Mouse (Mus musculus) liver, postnatal 0 days (tissue): ENCODE data around the gene Rbbp8nl. TPM values are rescaled to one million over a fixed set of nuclear protein-coding genes. Genes with fewer than 3 reads are reported as not detected.

ENCODE experiments used
- ATAC-seq: fragments of 200-750 bp; cut with Nextera tagmentation; 2 replicates; pipeline ENCODE4 v1.8.0; 2017; ENCODE audit warnings: mild to moderate bottlenecking, moderate library complexity
- DNase-seq: peaks from one replicate; pipeline ENCODE4 v3.0.0-alpha.2; 2016
- H3K27ac ChIP-seq: fragments of 300-500 bp; sonication (generic); 2 replicates; pipeline ENCODE4 v1.5.1; 2014; ENCODE audit warnings: antibody characterized with exemption, moderate library complexity, mild to moderate bottlenecking, low read depth
- H3K27me3 ChIP-seq: fragments of 300-500 bp; sonication (generic); 2 replicates; pipeline ENCODE4 v1.6.1; 2014; ENCODE audit warnings: low read length, control low read depth, mixed read lengths; ENCODE audit not compliant: insufficient read depth
- H3K36me3 ChIP-seq: fragments of 300-500 bp; sonication (generic); replicated peaks from 2 replicates; pipeline ENCODE4 v1.6.1; 2014; ENCODE audit warnings: mild to moderate bottlenecking, control low read depth, low read length, moderate library complexity, mixed read lengths; ENCODE audit not compliant: insufficient read depth
- H3K4me1 ChIP-seq: fragments of 300-500 bp; sonication (generic); 2 replicates; pipeline ENCODE4 v1.6.1; 2014; ENCODE audit warnings: antibody characterized with exemption, mild to moderate bottlenecking, control low read depth; ENCODE audit not compliant: insufficient read depth
- H3K4me2 ChIP-seq: fragments of 300-500 bp; sonication (generic); 2 replicates; pipeline ENCODE4 v1.6.1; 2014; ENCODE audit warnings: low read depth, mild to moderate bottlenecking, low read length, moderate library complexity, mixed read lengths
- H3K4me3 ChIP-seq: fragments of 300-500 bp; sonication (generic); 2 replicates; pipeline ENCODE4 v1.5.1; 2014; ENCODE audit warnings: low read depth, low read length
- H3K9ac ChIP-seq: fragments of 300-500 bp; sonication (generic); replicated peaks from 2 replicates; pipeline ENCODE4 v1.6.1; 2014; ENCODE audit warnings: mild to moderate bottlenecking, moderate library complexity
- H3K9me3 ChIP-seq: fragments of 300-500 bp; sonication (generic); 2 replicates; pipeline ENCODE4 v1.6.1; 2016; ENCODE audit warnings: mild to moderate bottlenecking, control low read depth, low read length, mixed read lengths
- CTCF ChIP-seq: sonication (generic); IDR thresholded peaks from 2 replicates; pipeline ENCODE4 v1.5.1; 2016; ENCODE audit warnings: antibody characterized with exemption, low read depth
- EP300 ChIP-seq: IDR thresholded peaks from 2 replicates; pipeline ENCODE4 v1.6.1; 2016; ENCODE audit warnings: antibody characterized with exemption, low read depth, mild to moderate bottlenecking
- WGBS: fragments of 180-500 bp; shearing (Covaris S2); extraction: QIAGEN DNeasy Blood & Tissue Kit; methylation state at CpG from one replicate; pipeline ENCODE4 v1.1.7; 2014; ENCODE audit not compliant: insufficient replicate concordance; 5-methylcytosine and 5-hydroxymethylcytosine counted together
- polyA plus RNA-seq: library from polyadenylated mRNA; unstranded; fragments of >200 nt; fragmentation: Nextera tagmentation; extraction: Ambion mirVana; gene quantifications from 2 replicates; pipeline ENCODE4 v1.2.1, GENCODE M21; 2015

Rbbp8nl gene
- polyA plus RNA-seq, 1 experiment from 2014 or later, result not detected

DNA sequence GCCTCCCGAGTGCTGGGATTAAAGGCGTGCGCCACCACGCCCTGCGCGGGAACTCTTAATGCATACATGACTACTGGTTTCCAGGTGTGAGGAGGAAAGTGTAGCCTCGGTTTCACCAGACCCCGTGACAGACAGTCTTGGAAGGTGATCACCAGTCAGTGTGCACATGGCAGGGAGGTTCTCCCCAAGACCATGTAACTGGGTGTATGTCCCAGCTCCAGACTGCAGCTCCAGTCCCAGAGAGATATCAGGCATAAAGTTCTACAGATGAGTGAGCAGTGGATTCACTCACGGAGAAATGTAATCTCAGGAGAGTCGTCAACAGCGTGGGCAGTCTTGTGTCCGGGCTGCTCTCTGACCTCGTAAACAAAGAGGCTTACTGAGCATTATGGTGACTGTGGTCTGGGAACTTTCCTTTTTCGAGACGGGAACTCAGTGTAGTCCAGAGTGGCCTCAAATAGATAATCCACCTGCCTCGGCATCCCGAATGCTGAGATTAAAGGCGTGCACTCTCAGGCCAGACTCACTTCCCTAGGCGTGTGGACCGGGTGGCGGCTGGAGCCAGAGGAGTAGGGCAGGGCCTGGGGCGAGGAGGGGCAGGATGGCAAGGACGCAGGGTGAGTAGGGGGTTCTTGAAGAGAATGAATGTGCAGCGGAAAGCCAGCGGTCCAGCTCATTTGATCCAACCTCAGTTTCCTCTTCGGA lies 33.2 kb downstream of the Rbbp8nl start:
- DNase-seq (no peak), ATAC-seq (peak; percentile 31)
- H3K9ac ChIP-seq, result peak overlapping the region; percentile 68
- H3K9me3 ChIP-seq, result no peaks in the 10 kb centered on the region
- 23% methylated on average over 25 of the region's 26 CpGs for WGBS
- peaks cover 12% of the 10 kb centered on the region for H3K36me3 ChIP-seq
- no peaks in the 10 kb centered on the region for H3K27me3 ChIP-seq
- peaks cover 14% of the 10 kb centered on the region for H3K4me1 ChIP-seq
- peak overlapping the region; percentile 80 for H3K4me3 ChIP-seq
- H3K27ac ChIP-seq, result peak overlapping the region; percentile 86
- TF ChIP-seq CTCF, result no peak
- TF ChIP-seq EP300, result no peak
- H3K4me2 ChIP-seq, result peak overlapping the region; percentile 97

DNA sequence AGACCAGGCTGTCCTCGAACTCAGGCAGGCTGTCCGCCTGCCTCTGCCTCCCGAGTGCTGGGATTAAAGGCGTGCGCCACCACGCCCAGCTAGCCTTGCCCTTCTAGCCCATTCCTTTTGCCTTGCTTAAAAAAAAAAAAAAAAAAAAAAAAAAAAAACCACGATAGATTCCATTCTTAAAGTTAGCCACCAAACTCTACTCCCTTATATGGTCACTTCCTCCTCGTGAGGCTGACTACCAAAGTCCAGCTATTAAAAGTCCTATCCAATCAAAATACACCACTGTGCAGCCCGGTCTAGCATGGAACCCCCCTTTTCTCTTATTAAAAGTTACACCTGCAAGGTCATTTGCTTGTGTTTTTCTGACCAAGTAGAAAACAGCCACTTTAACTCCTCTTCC lies 34.0 kb downstream of the Rbbp8nl start:
- ATAC-seq (no peak), DNase-seq (no peak)
- peak overlapping the region; percentile 97 for H3K4me2 ChIP-seq
- TF ChIP-seq EP300 (no peak), CTCF (no peak)
- H3K27me3 ChIP-seq, result no peaks in the 10 kb centered on the region
- H3K9ac ChIP-seq, result no peak overlapping the region
- WGBS, result 62% methylated on average over 9 of the region's 9 CpGs
- H3K27ac ChIP-seq, result no peak overlapping the region
- H3K9me3 ChIP-seq, result no peaks in the 10 kb centered on the region
- peaks cover 14% of the 10 kb centered on the region for H3K4me1 ChIP-seq
- H3K4me3 ChIP-seq, result peak overlapping the region; percentile 80
- peaks cover 8% of the 10 kb centered on the region for H3K36me3 ChIP-seq

- Histone ChIP-seq H3K4me2 (no peak overlapping the region), H3K27me3 (no peaks in the 10 kb centered on the region), H3K4me3 (no peak overlapping the region), H3K9me3 (no peaks in the 10 kb centered on the region), H3K36me3 (peaks cover 3% of the 10 kb centered on the region), H3K4me1 (peaks cover 14% of the 10 kb centered on the region), H3K9ac (no peak overlapping the region), H3K27ac (no peak overlapping the region)
- 85% methylated on average over 5 of the region's 5 CpGs for whole genome bisulfite sequencing
- DNase-seq (no peak), ATAC-seq (no peak)
- TF ChIP-seq EP300, result no peak
- no peak for TF ChIP-seq CTCF
These were observed 35.1 kb downstream of the Rbbp8nl start for GRCm38 (mm10) chr2:180254436-180255209.

GRCm38 (mm10) chr2:180251838-180252237 lies 37.8 kb downstream of the Rbbp8nl start:
- no peak for DNase-seq
- ATAC-seq, result no peak

GRCm38 (mm10) chr2:180250930-180251611 lies 38.6 kb downstream of the Rbbp8nl start:
- WGBS, result 29% methylated on average over 11 of the region's 11 CpGs
- no peak overlapping the region for H3K4me3 ChIP-seq
- ATAC-seq, result peak; percentile 86
- H3K4me1 ChIP-seq, result peaks cover 6% of the 10 kb centered on the region
- peak; percentile 78 for DNase-seq
- H3K9me3 ChIP-seq, result no peaks in the 10 kb centered on the region
- H3K9ac ChIP-seq, result no peak overlapping the region
- no peak overlapping the region for H3K4me2 ChIP-seq
- no peaks in the 10 kb centered on the region for H3K36me3 ChIP-seq
- H3K27ac ChIP-seq, result no peak overlapping the region
- no peaks in the 10 kb centered on the region for H3K27me3 ChIP-seq
- TF ChIP-seq EP300, result no peak
- peak; percentile 99 for TF ChIP-seq CTCF

More at GRCm38 (mm10) chr2:180251838-180252237, 37.8 kb downstream of the Rbbp8nl start:
- no peak overlapping the region for H3K9ac ChIP-seq
- no peaks in the 10 kb centered on the region for H3K9me3 ChIP-seq
- H3K4me2 ChIP-seq, result no peak overlapping the region
- 78% methylated on average over 3 of the region's 3 CpGs for WGBS
- no peaks in the 10 kb centered on the region for H3K36me3 ChIP-seq
- no peak overlapping the region for H3K27ac ChIP-seq
- H3K27me3 ChIP-seq, result no peaks in the 10 kb centered on the region
- no peak overlapping the region for H3K4me3 ChIP-seq
- no peak for TF ChIP-seq CTCF
- TF ChIP-seq EP300, result no peak
- H3K4me1 ChIP-seq, result peaks cover 13% of the 10 kb centered on the region
